Comparison of ENCODE assay signal across 10 mouse cellular contexts in genomic region chr17:13866951-13867351, GRCm38 (mm10).
A peak's percentile ranks its signal among the peaks of the same experiment; 100 is the strongest.
DNase-seq lines count a peak whose midpoint lies in the region; ATAC-seq lines count a peak whose summit lies in the region.
"Had no signal": no experiment of that assay in that cellular context is flagged by ENCODE, and none has a peak within 500 bp of the region (broad histone marks: within the 10 kb centered on the region; RNA-seq: fewer than 3 reads in every experiment).

No protein-coding gene starts in this region.

- peaks cover 32% of the 10 kb centered on the region for H3K36me3 ChIP-seq in lung, embryonic 15.5 days

- H3K4me2 ChIP-seq in lung, embryonic 15.5 days, result no peak overlapping the region
- H3K4me2 ChIP-seq: heart, embryonic 15.5 days had no signal

- H3K27ac ChIP-seq in lung, embryonic 15.5 days, result peak overlapping the region; percentile 16
- H3K27ac ChIP-seq: heart, embryonic 15.5 days had no signal

- WGBS in lung, embryonic 15.5 days, result 59% methylated on average over 3 of the region's 3 CpGs

- no peak overlapping the region for H3K4me3 ChIP-seq in lung, embryonic 15.5 days
- H3K4me3 ChIP-seq: heart, embryonic 15.5 days had no signal

- H3K9ac ChIP-seq in lung, embryonic 15.5 days, result no peak overlapping the region
- H3K9ac ChIP-seq: heart, embryonic 15.5 days had no signal

- DNase-seq in lung, postnatal 14 days, result no peak
- peak; percentile 50 for DNase-seq in fat pad, adult 2 months (ENCODE audit: extremely low read depth, low read depth, low spot score)
- peak; percentile 14 for DNase-seq in lung, postnatal 10 days
- no peak for DNase-seq in neural tube, embryonic 10.5 days (ENCODE audit: extremely low spot score, low spot score)
- no peak for DNase-seq in thymus, postnatal 36 days
- DNase-seq in left cerebral cortex, postnatal 25 days (ENCODE audit: low spot score in 2 of 2), result no peak
- DNase-seq: right cerebral cortex, adult 18-20 months had no signal

- intact Hi-C loops in left cerebral cortex, postnatal 25 days (cut with DNase I), result no loop called here

- H3K27me3 ChIP-seq in lung, embryonic 15.5 days, result no peaks in the 10 kb centered on the region
- H3K27me3 ChIP-seq: heart, embryonic 15.5 days had no signal

- 0 out of 2 replicates have a peak, but pooled peaks cover 6% of the 10 kb centered on the region for H3K4me1 ChIP-seq in lung, embryonic 15.5 days
- H3K4me1 ChIP-seq: heart, embryonic 15.5 days had no signal

- no peak for ATAC-seq in lung, embryonic 15.5 days (ENCODE audit: borderline replicate concordance, extremely low read depth, low FRiP score, low TSS enrichment)
- ATAC-seq: activated CD4-positive, CD25-positive, alpha-beta regulatory T cell, adult 4 months had no signal

- no peaks in the 10 kb centered on the region for H3K9me3 ChIP-seq in lung, embryonic 15.5 days
- H3K9me3 ChIP-seq: heart, embryonic 15.5 days had no signal

Comparison
In these comparisons a context has a peak if more than half of its experiments do, and no peak if none do; other contexts are left out.
1. DNase-seq: peak in fat pad, adult 2 months (single experiment) and lung, postnatal 10 days (single experiment); none in lung, postnatal 14 days (single experiment), neural tube, embryonic 10.5 days (single experiment), thymus, postnatal 36 days (0 of 2) and left cerebral cortex, postnatal 25 days (0 of 2).